Mouse (Mus musculus) MEL (cell line): ENCODE results near the gene Man1b1.

Experiments
- CTCF ChIP-seq, 3 experiments: IDR thresholded peaks in 2 of 3; conservative IDR thresholded peaks in 1 of 3; 2 replicates each; pipeline ENCODE4 v1.5.1; 2011 to 2012; ENCODE audit warnings: low read length in 3 of 3, low read depth in 2 of 3, mild to moderate bottlenecking in 2 of 3, improper control_type of control experiment in 1 of 3, inconsistent platforms in 1 of 3, mixed read lengths in 1 of 3, moderate library complexity in 1 of 3; ENCODE audit not compliant: control insufficient read depth in 1 of 3, insufficient read depth in 1 of 3, poor library complexity in 1 of 3, severe bottlenecking in 1 of 3
- EP300 ChIP-seq, 2 experiments: IDR thresholded peaks; 2 replicates each; pipeline ENCODE4 v1.6.1; 2011; ENCODE audit warnings: improper control_type of control experiment in 2 of 2, low read length in 2 of 2, low read depth in 1 of 2, mild to moderate bottlenecking in 1 of 2
- GABPA ChIP-seq: IDR thresholded peaks from 2 replicates; pipeline ENCODE4 v1.6.1; 2012; ENCODE audit warnings: low read depth, mild to moderate bottlenecking, inconsistent platforms, low read length, improper control_type of control experiment, moderate library complexity
- GATA1 ChIP-seq: IDR thresholded peaks from 2 replicates; pipeline ENCODE4 v1.6.1; 2011; ENCODE audit warnings: low read depth, low read length, improper control_type of control experiment
- KAT2A ChIP-seq: conservative IDR thresholded peaks from 2 replicates; pipeline ENCODE4 v1.6.1; 2012; ENCODE audit warnings: low read depth, low read length, improper control_type of control experiment, inconsistent platforms
- NELFE ChIP-seq: IDR thresholded peaks from 2 replicates; pipeline ENCODE4 v1.6.1; 2011; ENCODE audit warnings: low read depth, low read length, improper control_type of control experiment
- NRF1 ChIP-seq: IDR thresholded peaks from 2 replicates; pipeline ENCODE4 v1.6.1; 2014; ENCODE audit warnings: low read depth, mild to moderate bottlenecking, inconsistent platforms, low read length, improper control_type of control experiment, moderate library complexity; ENCODE audit not compliant: poor library complexity, insufficient read depth, severe bottlenecking
- POLR2A ChIP-seq, 2 experiments: IDR thresholded peaks; 2 replicates each; pipeline ENCODE4 v1.6.1; 2011 to 2012; ENCODE audit warnings: low read length in 2 of 2, mild to moderate bottlenecking in 2 of 2, control low read depth in 1 of 2, improper control_type of control experiment in 1 of 2, low read depth in 1 of 2, moderate library complexity in 1 of 2; ENCODE audit not compliant: control insufficient read depth in 1 of 2, insufficient read depth in 1 of 2, poor library complexity in 1 of 2
- POLR2AphosphoS2 ChIP-seq: IDR thresholded peaks from 2 replicates; pipeline ENCODE4 v1.6.1; 2011; ENCODE audit warnings: low read length, improper control_type of control experiment
- USF2 ChIP-seq, 2 experiments: IDR thresholded peaks; 2 replicates each; pipeline ENCODE4 v1.6.1; 2011 to 2012; ENCODE audit warnings: improper control_type of control experiment in 2 of 2, low read length in 2 of 2, borderline replicate concordance in 1 of 2, inconsistent platforms in 1 of 2, low read depth in 1 of 2, mild to moderate bottlenecking in 1 of 2; ENCODE audit not compliant: insufficient read depth in 1 of 2
- ZNF384 ChIP-seq: IDR thresholded peaks from 2 replicates; pipeline ENCODE4 v1.6.1; 2012; ENCODE audit warnings: low read depth, mild to moderate bottlenecking, inconsistent platforms, low read length, improper control_type of control experiment

DNA sequence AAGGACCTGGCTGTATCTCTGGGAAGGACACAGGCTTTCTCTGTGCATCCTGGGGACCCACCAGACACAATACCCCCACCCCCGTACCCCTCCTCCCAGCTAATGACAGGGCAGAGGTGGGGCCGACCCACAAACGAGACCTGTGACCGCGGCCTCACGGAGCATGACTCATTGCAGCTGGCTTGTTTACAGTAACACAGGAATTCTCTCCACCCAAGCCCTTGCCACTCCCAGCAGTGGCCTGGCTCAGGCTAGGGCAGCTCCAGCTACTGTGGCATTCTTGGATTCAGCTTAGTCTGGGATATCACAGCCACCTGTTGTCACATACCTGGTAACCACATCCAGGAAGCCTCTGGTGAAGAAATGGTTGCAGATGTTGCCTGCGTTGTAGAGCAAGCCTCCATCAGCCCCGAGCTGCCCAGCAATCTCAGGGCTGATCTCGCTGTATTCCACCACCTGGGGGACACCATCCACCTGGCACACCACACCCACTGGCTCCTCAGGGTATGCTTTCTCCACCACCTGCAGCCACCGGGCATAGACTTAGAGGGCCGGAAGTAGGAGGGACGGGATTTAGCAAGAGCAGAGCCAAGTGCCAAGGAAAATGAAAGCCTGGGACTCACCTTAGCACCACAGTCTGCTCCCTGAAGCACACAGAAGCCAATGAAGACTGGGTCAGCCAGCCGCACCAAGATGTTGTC lies 31.5 kb downstream of the Man1b1 start:
- TF ChIP-seq CTCF (IDR thresholded peaks at IDR 0.05 in 2 of 3, conservative IDR thresholded peaks at IDR 0.05 in 1 of 3; ENCODE audit: control insufficient read depth in 1 of 3, insufficient read depth in 1 of 3, low read depth in 2 of 3, low read length in 3 of 3, poor library complexity in 1 of 3, severe bottlenecking in 1 of 3) (no peak), POLR2AphosphoS2 (no peak), KAT2A (no peak), USF2 (IDR thresholded peaks at IDR 0.05; ENCODE audit: borderline replicate concordance in 1 of 2, insufficient read depth in 1 of 2, low read depth in 1 of 2, low read length in 2 of 2) (no peak), EP300 (IDR thresholded peaks at IDR 0.05; ENCODE audit: low read depth in 1 of 2, low read length in 2 of 2) (no peak), GABPA (no peak), NRF1 (no peak), POLR2A (IDR thresholded peaks at IDR 0.05; ENCODE audit: control insufficient read depth in 1 of 2, insufficient read depth in 1 of 2, low read depth in 1 of 2, low read length in 2 of 2, poor library complexity in 1 of 2) (no peak), ZNF384 (no peak), GATA1 (no peak), NELFE (no peak)
